Mouse (Mus musculus) embryonic facial prominence, embryonic 11.5 days (tissue): Measurements from ENCODE around the gene Lta. TPM values are rescaled to one million over a fixed set of nuclear protein-coding genes. Genes with fewer than 3 reads are reported as not detected.
A peak's percentile ranks its signal among the peaks of the same experiment; 100 is the strongest.

Experiments used
- ATAC-seq: fragments of 200-750 bp; cut with Nextera tagmentation; replicated peaks from 2 replicates; pipeline ENCODE4 v1.8.0; 2017; ENCODE audit warnings: low read depth; ENCODE audit not compliant: insufficient number of reproducible peaks, low FRiP score, low TSS enrichment
- DNase-seq: peaks from one replicate; pipeline ENCODE4 v3.0.0-alpha.2; 2015; ENCODE audit warnings: low spot score
- H3K27ac ChIP-seq: fragments of 300-500 bp; sonication (generic); replicated peaks from 2 replicates; pipeline ENCODE4 v1.5.1; 2014; ENCODE audit warnings: mild to moderate bottlenecking, low read depth, low read length, control low read depth
- H3K27me3 ChIP-seq: fragments of 300-500 bp; sonication (generic); 2 replicates; pipeline ENCODE4 v1.6.1; 2014; ENCODE audit warnings: mild to moderate bottlenecking, low read length, moderate library complexity, mixed read lengths; ENCODE audit not compliant: control insufficient read depth, insufficient read depth
- H3K36me3 ChIP-seq: fragments of 300-500 bp; sonication (generic); replicated peaks from 2 replicates; pipeline ENCODE4 v1.6.1; 2014; ENCODE audit warnings: low read depth, mild to moderate bottlenecking, low read length, moderate library complexity, mixed read lengths; ENCODE audit not compliant: control insufficient read depth, insufficient read depth
- H3K4me1 ChIP-seq: fragments of 300-500 bp; sonication (generic); 2 replicates; pipeline ENCODE4 v1.6.1; 2014; ENCODE audit warnings: low read length, mixed read lengths; ENCODE audit not compliant: control insufficient read depth, insufficient read depth
- H3K4me2 ChIP-seq: fragments of 300-500 bp; sonication (generic); 2 replicates; pipeline ENCODE4 v1.6.1; 2014; ENCODE audit warnings: low read depth, mild to moderate bottlenecking, control low read depth, low read length, moderate library complexity
- H3K4me3 ChIP-seq: fragments of 300-500 bp; sonication (generic); 2 replicates; pipeline ENCODE4 v1.5.1; 2014; ENCODE audit warnings: low read depth, low read length, control low read depth
- H3K9ac ChIP-seq: fragments of 300-500 bp; sonication (generic); replicated peaks from 2 replicates; pipeline ENCODE4 v1.6.1; 2014; ENCODE audit warnings: mild to moderate bottlenecking, control low read depth, low read length
- H3K9me3 ChIP-seq: fragments of 300-500 bp; sonication (generic); replicated peaks from 2 replicates; pipeline ENCODE4 v1.6.1; 2016; ENCODE audit warnings: mild to moderate bottlenecking, low read length, inconsistent platforms, mixed read lengths; ENCODE audit not compliant: control insufficient read depth
- WGBS: fragments of 180-500 bp; shearing (Covaris S2); extraction: QIAGEN DNeasy Blood & Tissue Kit; methylation state at CpG from one replicate; pipeline ENCODE4 v1.1.7; 2014; 5-methylcytosine and 5-hydroxymethylcytosine counted together
- polyA plus RNA-seq: library from polyadenylated mRNA; unstranded; fragments of >200 nt; fragmentation: Nextera tagmentation; extraction: Ambion mirVana; gene quantifications from 2 replicates; pipeline ENCODE4 v1.2.1, GENCODE M21; 2014

Lta gene
- not detected in 2 replicates for polyA plus RNA-seq

DNA sequence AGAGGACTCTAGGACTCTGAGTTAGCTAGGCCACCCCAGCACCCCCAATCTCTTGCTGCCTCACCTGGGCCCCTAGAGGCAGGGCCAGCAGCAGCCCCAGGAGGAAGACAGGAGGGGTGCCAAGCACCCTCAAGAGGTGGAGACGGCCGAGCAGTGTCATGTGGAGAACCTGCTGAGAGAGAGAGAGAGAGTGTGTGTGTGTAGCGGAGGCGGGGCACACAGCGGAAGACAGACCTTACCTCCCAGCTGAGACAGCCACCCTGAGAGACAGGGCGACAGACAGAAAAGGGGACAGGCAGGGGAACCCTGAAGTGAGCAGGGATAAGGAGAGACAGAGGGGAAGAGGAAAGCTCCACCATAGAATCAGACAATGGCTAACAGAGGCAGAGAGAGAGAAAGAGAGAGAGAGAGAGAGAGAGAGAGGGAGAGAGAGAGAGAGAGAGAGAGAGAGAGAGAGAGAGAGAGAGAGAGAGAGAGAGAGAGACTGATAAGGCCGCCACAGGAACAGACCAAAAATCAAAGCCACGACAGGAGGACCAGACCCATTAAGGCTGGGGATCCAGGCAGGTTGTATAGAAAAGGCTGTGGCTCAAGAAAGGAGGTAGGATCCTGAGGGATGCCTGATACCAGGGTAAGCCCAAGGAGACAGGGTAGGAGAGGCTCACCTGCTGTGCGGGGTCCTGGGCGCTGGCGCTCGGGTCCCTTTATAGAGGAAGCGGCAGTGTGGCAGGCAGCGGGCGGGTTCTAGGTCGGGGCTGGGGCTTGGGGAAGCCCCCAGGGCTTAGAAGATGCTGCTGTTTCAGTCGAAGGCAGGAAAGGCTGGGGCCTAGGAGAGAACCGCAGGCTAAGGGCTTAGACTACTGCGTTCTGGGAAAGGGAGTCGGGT lies at the start of gene Lta:
Lta (minus strand) TSS at position 858 of the 886 bp plus-strand sequence.
- H3K4me3 ChIP-seq, result no peak within 1 kb of the TSS
- H3K4me2 ChIP-seq, result no peak within 1 kb of the TSS
- 18% methylated on average over 20 of the region's 20 CpGs for WGBS
- no peak within 1 kb of the TSS for H3K27ac ChIP-seq
- no peaks in the 10 kb centered on the region for H3K36me3 ChIP-seq
- H3K4me1 ChIP-seq, result no peaks in the 10 kb centered on the region
- H3K9me3 ChIP-seq, result no peaks in the 10 kb centered on the region
- H3K9ac ChIP-seq, result no peak within 1 kb of the TSS; the same call in 1 of the 2 replicates
- DNase-seq (no peak), ATAC-seq (no peak)
- peaks cover 8% of the 10 kb centered on the region for H3K27me3 ChIP-seq

DNA sequence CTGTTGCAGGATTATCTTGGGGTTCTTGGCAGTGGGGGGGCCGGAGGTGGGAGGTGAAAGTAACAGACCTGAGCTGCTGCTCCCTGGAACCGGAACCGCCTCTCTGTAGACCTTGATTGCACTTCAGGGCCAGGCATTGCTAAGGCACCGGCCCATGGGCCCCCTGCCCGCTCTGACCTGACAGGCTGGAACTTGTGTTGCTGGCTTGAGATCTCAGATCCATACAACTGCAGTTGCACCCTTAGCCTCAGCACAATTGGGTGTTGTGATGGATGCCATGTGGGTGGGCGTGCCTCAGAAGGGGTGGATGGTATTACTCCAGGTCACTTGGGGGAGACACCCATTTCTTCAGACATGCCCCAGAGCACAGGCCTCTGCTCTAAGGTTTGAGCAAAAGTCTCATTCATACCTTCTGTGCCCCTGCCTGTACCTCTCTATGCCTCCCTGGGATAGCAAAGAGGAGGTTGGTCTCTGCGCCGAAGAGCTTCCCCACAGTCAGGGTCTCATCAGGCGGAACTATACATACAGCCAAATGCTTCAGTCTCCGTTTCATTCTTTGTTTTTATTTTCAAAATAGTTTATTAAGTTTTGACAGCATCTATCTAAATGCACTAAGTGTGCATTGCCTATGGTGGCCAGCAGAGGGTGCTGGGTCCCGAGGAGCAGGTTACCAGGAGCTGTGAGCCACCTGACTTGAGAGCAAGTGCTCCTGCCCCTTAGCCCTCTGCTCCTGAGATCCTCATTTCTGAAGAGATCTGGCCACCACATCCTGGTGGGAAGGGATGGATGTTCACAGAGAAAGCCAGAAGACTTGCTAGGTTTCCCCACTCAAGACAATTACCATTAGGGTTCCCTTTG lies 49.3 kb upstream of the Lta start:
- Histone ChIP-seq H3K4me2 (no peak overlapping the region), H3K9ac (no peak overlapping the region), H3K9me3 (no peaks in the 10 kb centered on the region), H3K4me3 (no peak overlapping the region), H3K4me1 (no peaks in the 10 kb centered on the region), H3K36me3 (peaks cover 33% of the 10 kb centered on the region), H3K27me3 (no peaks in the 10 kb centered on the region), H3K27ac (no peak overlapping the region)
- 60% methylated on average over 11 of the region's 11 CpGs for WGBS
- ATAC-seq (peak; percentile 36; the same call in 1 of the 2 replicates), DNase-seq (peak; percentile 51)

GRCm38 (mm10) chr17:35253293-35254093 lies 48.3 kb upstream of the Lta start:
- Histone ChIP-seq H3K9me3 (no peaks in the 10 kb centered on the region), H3K36me3 (peaks cover 42% of the 10 kb centered on the region), H3K9ac (no peak overlapping the region), H3K4me3 (no peak overlapping the region), H3K4me1 (no peaks in the 10 kb centered on the region), H3K27ac (no peak overlapping the region), H3K27me3 (no peaks in the 10 kb centered on the region), H3K4me2 (no peak overlapping the region)
- no peak for DNase-seq
- 0 out of 2 replicates have a peak, but pooled peaks have one; percentile 1 for ATAC-seq
- WGBS, result 90% methylated on average over 32 of the region's 32 CpGs

DNA sequence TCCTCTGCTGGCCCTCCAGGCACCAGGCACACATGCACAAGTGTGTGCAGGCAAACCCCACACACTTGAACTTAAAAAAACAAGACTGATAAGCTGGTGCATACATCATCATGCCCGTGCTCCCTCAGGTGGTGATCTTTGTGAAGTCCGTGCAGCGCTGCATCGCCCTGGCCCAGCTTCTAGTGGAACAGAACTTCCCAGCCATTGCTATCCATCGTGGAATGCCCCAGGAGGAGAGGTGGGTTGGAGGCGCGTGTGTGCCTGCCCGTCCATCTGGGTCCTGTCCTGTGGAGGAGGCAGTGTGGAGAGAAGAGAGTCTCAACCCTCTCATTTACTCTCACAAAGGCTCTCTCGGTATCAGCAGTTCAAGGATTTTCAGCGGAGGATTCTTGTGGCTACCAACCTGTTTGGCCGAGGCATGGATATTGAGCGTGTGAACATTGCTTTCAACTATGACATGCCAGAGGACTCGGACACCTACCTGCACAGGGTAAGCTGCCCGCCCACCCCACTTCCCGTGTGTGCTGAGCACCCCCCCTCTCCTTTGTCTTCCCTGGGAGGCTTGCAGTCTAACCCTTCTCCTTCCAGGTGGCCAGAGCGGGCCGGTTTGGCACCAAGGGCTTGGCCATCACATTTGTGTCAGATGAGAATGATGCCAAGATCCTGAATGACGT lies 47.6 kb upstream of the Lta start:
- no peak for ATAC-seq
- Histone ChIP-seq H3K4me3 (no peak overlapping the region), H3K4me1 (no peaks in the 10 kb centered on the region), H3K9me3 (no peaks in the 10 kb centered on the region), H3K27ac (no peak overlapping the region), H3K9ac (no peak overlapping the region), H3K27me3 (no peaks in the 10 kb centered on the region), H3K36me3 (peaks cover 44% of the 10 kb centered on the region), H3K4me2 (no peak overlapping the region)
- DNase-seq, result no peak
- 86% methylated on average over 18 of the region's 18 CpGs for WGBS

DNA sequence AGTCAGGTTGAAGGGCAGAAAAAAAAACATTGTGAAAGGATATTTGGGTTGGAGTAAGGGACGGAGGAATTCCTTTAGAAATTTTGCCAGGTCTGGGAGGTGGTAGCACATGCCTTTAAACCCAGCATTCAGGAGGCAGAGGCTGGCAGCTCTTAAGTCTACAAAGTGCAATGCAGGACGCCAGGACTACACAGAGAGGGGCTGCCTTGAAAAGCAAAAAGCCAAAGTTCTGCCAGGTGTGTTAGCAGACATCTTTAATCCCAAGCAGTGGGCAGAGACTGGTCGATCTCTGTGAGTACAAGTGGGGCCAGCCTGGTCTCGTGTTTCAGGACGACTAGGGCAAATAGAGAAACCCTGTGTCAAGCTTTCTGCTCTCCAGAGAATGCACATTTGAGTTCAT lies 46.8 kb upstream of the Lta start:
- Histone ChIP-seq H3K4me2 (no peak overlapping the region), H3K27me3 (no peaks in the 10 kb centered on the region), H3K27ac (no peak overlapping the region), H3K36me3 (peaks cover 51% of the 10 kb centered on the region), H3K9me3 (no peaks in the 10 kb centered on the region), H3K9ac (no peak overlapping the region), H3K4me1 (no peaks in the 10 kb centered on the region; the same call in 1 of the 2 replicates), H3K4me3 (no peak overlapping the region)
- ATAC-seq (no peak), DNase-seq (no peak)
- WGBS, result 81% methylated on average over 5 of the region's 5 CpGs

DNA sequence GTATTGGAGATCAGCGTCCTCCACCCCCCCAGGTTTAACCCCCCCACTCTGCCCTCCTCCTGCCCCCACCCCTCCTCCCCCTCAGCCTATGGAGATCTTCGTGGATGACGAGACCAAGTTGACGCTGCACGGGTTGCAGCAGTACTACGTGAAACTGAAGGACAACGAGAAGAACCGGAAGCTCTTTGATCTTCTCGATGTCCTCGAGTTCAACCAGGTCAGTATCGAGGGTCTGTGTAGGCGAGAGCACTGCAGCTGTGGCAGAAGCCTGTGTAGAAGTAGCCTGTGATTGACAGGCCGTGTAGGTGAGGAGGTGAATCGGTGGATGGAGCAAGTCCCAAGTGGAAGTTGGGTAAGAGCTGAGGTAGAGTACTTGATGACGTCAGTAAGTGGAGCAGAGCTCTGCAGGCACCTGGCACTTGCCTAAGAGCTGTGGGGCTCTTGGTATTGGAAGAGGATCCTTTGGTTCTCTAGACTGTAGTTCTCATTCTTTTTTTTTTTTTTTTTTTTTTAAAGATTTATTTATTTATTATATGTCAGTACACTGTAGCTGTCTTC lies 46.1 kb upstream of the Lta start:
- Histone ChIP-seq H3K4me3 (no peak overlapping the region), H3K4me2 (no peak overlapping the region), H3K4me1 (no peaks in the 10 kb centered on the region; the same call in 1 of the 2 replicates), H3K9ac (no peak overlapping the region), H3K27me3 (no peaks in the 10 kb centered on the region), H3K9me3 (no peaks in the 10 kb centered on the region), H3K36me3 (peaks cover 58% of the 10 kb centered on the region), H3K27ac (no peak overlapping the region)
- 89% methylated on average over 15 of the region's 15 CpGs for WGBS
- DNase-seq (no peak), ATAC-seq (no peak)
